Mouse (Mus musculus) retina, embryonic 14.5 days (tissue): ENCODE data around the gene Traf3ip1.
"Not testable (repeated sequence)": the region's sequence is repeated elsewhere in the genome, so short reads cannot be mapped to it uniquely, and the experiment has no call there.

Source experiments
- DNase-seq: peaks from one replicate; pipeline ENCODE4 v3.0.0-alpha.2; 2015; ENCODE audit warnings: low spot score

The Traf3ip1 gene

GRCm38 (mm10) chr1:91466186-91466585 lies 28.3 kb upstream of the Traf3ip1 start:
- no peak for DNase-seq

GRCm38 (mm10) chr1:91469888-91470419 lies 24.5 kb upstream of the Traf3ip1 start:
- DNase-seq, result no peak

GRCm38 (mm10) chr1:91478145-91478544 lies 16.3 kb upstream of the Traf3ip1 start:
- DNase-seq, result not testable (repeated sequence)

GRCm38 (mm10) chr1:91478958-91479357 lies 15.5 kb upstream of the Traf3ip1 start:
- no peak for DNase-seq

GRCm38 (mm10) chr1:91482616-91483211 lies 11.7 kb upstream of the Traf3ip1 start:
- DNase-seq, result no peak

GRCm38 (mm10) chr1:91483304-91484010 lies 11.0 kb upstream of the Traf3ip1 start:
- DNase-seq, result peak; percentile 89

GRCm38 (mm10) chr1:91484011-91484346 lies 10.5 kb upstream of the Traf3ip1 start:
- no peak for DNase-seq

GRCm38 (mm10) chr1:91485422-91485821 lies 9.0 kb upstream of the Traf3ip1 start:
- no peak for DNase-seq

- no peak for DNase-seq
Measured at GRCm38 (mm10) chr1:91486165-91486564, 8.3 kb upstream of the Traf3ip1 start.

- DNase-seq, result no peak
Measured at GRCm38 (mm10) chr1:91490322-91490721, 4.1 kb upstream of the Traf3ip1 start.

GRCm38 (mm10) chr1:91492740-91493139 lies 1.7 kb upstream of the Traf3ip1 start:
- DNase-seq, result no peak

GRCm38 (mm10) chr1:91493938-91494337 lies 509 bp upstream of the Traf3ip1 start:
- no peak for DNase-seq

- no peak for DNase-seq
Measured at GRCm38 (mm10) chr1:91495321-91495720, 874 bp downstream of the Traf3ip1 start.

GRCm38 (mm10) chr1:91498579-91498978 lies 4.1 kb downstream of the Traf3ip1 start:
- no peak for DNase-seq

- no peak for DNase-seq
Measured at GRCm38 (mm10) chr1:91504615-91505014, 10.2 kb downstream of the Traf3ip1 start.

- DNase-seq, result no peak
Measured at GRCm38 (mm10) chr1:91514916-91515315, 20.5 kb downstream of the Traf3ip1 start.

GRCm38 (mm10) chr1:91515642-91516041 lies 21.2 kb downstream of the Traf3ip1 start:
- no peak for DNase-seq

- DNase-seq, result peak; percentile 85
Measured at GRCm38 (mm10) chr1:91523759-91524158, 29.3 kb downstream of the Traf3ip1 start.

- no peak for DNase-seq
Measured at GRCm38 (mm10) chr1:91525838-91526237, 31.4 kb downstream of the Traf3ip1 start.

GRCm38 (mm10) chr1:91530166-91530565 lies 35.7 kb downstream of the Traf3ip1 start:
- DNase-seq, result no peak

- DNase-seq, result no peak
Measured at GRCm38 (mm10) chr1:91532243-91532642, 37.8 kb downstream of the Traf3ip1 start.

- DNase-seq, result no peak
Measured at GRCm38 (mm10) chr1:91532892-91533291, 38.4 kb downstream of the Traf3ip1 start.

GRCm38 (mm10) chr1:91533483-91533882 lies 39.0 kb downstream of the Traf3ip1 start:
- DNase-seq, result no peak
